Mouse (Mus musculus): ENCODE measurements around the gene Vmn1r21.
"Not testable (repeated sequence)": the region's sequence is repeated elsewhere in the genome, so short reads cannot be mapped to it uniquely, and the experiment has no call there.

The Vmn1r21 gene

GRCm38 (mm10) chr6:57850286-57850685 lies at the start of gene Vmn1r21:
Vmn1r21 (minus strand) TSS chr6:57850343.
- in situ Hi-C loops (cut with MboI, MseI), result no loop called here

- in situ Hi-C loops (cut with MboI, MseI), result no loop called here
Measured at GRCm38 (mm10) chr6:57859043-57860042, 9.2 kb upstream of the Vmn1r21 start.

DNA sequence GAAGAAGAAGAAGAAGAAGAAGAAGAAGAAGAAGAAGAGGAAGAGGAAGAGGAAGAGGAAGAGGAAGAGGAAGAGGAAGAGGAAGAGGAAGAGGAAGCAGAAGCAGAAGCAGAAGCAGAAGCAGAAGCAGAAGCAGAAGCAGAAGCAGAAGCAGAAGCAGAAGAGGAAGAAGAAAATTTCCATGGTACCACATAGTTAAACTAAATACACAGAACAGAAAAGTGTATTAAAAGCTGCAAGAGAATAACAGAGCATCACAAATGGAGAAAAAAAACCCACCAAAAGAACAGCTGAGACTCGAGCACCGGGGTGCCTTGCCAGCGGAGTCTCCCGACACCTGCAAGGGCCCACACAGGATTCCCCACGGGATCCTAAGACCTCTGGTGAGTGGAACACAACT lies 1.0 kb upstream of the Vmn1r21 start:
- in situ Hi-C loops (cut with MboI, MseI), result not testable (repeated sequence)

GRCm38 (mm10) chr6:57839693-57840408 lies 10.3 kb downstream of the Vmn1r21 start:
- in situ Hi-C loops (cut with MboI, MseI), result no loop called here

DNA sequence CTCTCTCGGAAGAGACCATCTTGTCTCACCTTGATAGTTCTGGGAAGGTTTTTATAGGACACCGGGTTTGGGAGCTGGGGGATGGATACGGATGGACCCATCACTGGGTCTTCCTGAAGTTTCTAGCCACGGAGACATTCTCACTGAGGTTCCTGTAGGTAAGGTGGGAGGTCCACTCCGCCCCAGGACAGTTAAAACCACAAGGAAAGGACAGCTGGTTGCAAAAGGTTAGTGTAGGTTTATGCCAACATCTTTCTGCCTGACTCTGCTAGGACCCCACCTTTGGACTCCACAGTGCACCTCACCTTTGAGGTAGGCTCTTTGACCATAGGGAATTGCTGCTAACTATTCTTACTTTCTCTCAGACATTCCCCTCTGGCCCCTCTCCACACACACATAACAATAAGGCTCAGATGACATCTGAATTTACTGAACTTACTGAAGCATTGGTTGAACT lies 24.9 kb downstream of the Vmn1r21 start:
- in situ Hi-C loops (cut with MboI, MseI), result loop anchor here in 1 of 2 experiments (10.0 kb wide), 2 partner anchors 130 to 900 kb away; partner anchors contain the start of genes Nt5c3, Pyurf and Vmn1r4

DNA sequence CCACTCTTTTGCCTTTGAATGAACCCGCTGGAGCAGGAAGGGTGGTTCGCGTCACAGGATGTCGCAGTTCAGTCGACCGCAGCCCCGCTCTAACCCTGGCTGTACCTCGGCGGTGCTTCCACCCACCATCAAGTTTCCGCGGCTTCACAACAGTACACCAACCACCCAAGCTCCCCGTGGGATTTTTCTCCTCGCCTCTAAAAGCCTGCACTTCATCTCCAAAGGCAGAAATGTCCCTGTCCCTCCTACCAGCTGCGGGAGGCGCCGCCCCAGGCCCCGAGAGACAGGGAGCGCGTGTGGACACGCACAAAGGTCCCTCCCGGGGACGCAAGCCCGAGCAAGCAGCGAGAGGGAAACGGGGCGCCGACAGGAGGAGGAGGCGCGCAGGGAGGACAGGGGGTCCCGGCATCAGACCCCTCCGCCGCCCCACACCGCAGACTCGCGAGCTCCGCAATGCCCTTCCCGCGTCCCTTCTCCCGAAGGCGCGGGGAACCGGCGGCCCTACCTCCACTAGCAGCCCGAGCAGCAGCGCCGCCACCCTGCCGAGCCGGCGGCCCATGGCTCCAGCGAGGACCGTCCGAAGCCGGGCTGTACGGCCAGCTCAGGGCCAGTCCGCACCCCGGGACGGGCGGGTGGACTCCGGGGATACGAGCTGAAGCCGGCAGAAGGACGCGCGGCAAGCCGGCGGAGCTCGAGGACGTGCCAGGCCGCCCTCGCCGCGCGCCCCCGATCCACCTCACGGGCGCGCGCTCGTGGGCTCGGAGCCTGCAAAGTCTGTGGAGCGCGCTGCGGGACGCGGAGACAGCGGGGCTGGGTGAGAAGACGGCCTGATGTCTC lies 25.5 kb downstream of the Vmn1r21 start, which contains the start of gene Vopp1:
Gene Vopp1, minus strand, starts transcription at position 738 of the 837 bp plus-strand sequence.
- in situ Hi-C loops (cut with MboI, MseI), result loop anchor here in 1 of 2 experiments (10.0 kb wide), 2 partner anchors 130 to 900 kb away; partner anchors contain the start of genes Nt5c3, Pyurf and Vmn1r4

DNA sequence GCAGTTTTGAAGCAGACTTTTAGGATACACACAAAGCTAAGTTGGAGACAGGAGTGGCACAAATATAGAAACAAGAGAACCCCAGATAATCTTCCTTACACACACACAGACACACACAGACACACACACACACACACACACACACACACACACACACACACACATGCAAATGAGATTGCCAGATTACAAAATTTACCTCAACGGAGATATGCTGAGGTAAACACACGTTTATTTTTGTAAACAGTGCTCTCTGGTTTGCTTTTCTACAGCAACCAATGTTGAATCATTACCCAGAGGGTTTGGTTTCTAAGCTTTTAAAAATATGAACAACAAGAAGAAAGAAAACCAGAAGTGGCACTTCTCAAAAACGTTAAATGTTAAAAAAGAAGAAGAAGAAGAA lies 26.7 kb downstream of the Vmn1r21 start:
- in situ Hi-C loops (cut with MboI, MseI), result loop anchor here in 1 of 2 experiments (10.0 kb wide), 2 partner anchors 129 to 899 kb away; partner anchors contain the start of genes Nt5c3, Pyurf and Vmn1r4

DNA sequence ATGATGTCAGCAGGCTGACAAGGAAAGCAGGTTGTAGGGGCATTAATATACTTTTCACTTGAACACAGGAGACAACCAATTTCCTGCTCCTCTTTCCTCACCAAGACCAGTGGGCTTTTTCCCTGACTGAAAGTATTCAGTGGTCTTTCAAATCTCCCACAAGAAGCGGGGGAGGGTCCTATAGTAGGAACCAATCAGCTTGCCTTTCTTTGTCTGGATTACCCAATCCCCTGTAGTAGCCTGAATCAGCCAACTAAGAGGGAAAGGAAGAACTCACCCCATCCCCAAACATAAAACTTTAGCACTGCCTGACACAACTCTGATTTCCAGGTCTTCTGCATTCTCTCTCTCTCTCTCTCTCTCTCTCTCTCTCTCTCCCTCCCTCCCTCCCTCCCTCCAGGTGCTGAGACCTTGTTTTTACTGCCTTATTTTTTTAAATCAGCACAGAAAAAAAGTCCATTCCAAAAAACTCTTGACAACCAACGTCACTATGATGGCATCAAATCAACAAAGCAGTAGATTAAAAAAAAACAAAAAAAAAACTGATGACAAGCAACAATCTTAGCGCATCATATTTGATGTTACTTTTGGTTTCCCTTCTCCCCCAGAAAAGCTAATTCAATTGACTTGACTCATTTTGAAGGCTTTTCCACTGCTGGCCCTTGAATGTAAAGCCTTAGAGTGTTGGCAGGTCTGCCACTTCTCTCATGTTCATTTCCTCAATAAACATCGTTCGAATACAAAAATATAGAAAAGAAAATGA lies 27.3 kb downstream of the Vmn1r21 start:
- in situ Hi-C loops (cut with MboI, MseI), result loop anchor here in 1 of 2 experiments (10.0 kb wide), 2 partner anchors 128 to 898 kb away; partner anchors contain the start of genes Nt5c3, Pyurf and Vmn1r4

DNA sequence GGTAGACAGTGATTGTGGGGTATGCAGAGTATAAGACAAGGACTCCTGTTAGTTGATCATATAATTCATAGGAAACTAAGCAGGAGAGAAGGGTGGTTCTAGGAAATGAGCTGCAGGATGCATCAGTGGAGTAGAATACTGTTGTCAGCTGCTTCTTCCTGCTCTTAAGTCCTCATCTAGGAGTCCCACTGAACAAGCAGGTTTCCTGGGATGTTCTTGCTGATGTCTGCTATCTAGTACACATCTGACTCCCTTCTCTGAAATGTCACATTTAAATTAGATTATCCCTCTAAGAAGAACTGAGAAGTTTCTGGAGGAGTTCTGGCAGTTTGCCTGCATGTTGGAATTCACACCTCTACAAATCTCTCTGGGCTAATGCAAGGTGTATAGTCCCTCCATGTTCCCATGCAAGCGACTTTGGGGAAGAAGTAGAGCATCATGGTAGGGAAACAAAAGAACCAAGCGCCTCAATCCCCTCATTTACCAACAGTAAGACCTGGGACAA lies 35.7 kb downstream of the Vmn1r21 start:
- in situ Hi-C loops (cut with MboI, MseI), result no loop called here

- in situ Hi-C loops (cut with MboI, MseI), result no loop called here
Measured at GRCm38 (mm10) chr6:57811748-57812730, 38.1 kb downstream of the Vmn1r21 start.

- in situ Hi-C loops (cut with MboI, MseI), result no loop called here
Measured at GRCm38 (mm10) chr6:57805218-57806069, 44.7 kb downstream of the Vmn1r21 start.

- in situ Hi-C loops (cut with MboI, MseI), result no loop called here
Measured at GRCm38 (mm10) chr6:57803130-57803529, 47.0 kb downstream of the Vmn1r21 start.

GRCm38 (mm10) chr6:57798986-57799385 lies 51.2 kb downstream of the Vmn1r21 start:
- in situ Hi-C loops (cut with MboI, MseI), result loop anchor here in 1 of 2 experiments (10.0 kb wide), 1 partner anchor 1514 kb away; no protein-coding TSS in a partner anchor

DNA sequence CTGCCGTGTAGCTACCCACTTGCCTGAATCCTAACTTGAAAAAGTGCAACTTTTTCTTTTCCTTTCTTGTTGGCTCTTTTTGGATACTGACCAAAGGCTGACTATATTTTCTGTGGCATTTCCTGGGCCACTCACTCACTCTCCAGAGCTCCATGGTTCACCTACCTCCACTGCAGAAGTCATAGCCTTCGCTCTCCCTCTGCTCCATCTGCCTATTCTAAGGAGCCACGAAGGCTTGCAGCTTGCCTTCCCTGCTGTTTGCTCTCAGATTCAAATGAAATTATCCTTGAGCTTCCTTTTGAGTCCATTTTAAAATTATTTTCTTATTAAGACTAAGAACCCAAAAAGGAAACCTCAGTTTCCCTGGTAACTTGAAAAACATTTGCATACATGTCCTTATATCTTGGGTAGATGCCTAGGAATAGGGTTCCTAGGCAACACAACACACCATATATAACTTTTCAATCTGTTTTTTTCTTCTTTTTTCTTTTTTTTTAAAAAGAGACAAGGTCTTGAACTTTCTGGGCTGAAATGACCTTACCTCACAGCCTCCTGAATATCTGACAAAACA lies 53.2 kb downstream of the Vmn1r21 start:
- in situ Hi-C loops (cut with MboI, MseI), result loop anchor here in 1 of 2 experiments (10.0 kb wide), 1 partner anchor 1512 kb away; no protein-coding TSS in a partner anchor

DNA sequence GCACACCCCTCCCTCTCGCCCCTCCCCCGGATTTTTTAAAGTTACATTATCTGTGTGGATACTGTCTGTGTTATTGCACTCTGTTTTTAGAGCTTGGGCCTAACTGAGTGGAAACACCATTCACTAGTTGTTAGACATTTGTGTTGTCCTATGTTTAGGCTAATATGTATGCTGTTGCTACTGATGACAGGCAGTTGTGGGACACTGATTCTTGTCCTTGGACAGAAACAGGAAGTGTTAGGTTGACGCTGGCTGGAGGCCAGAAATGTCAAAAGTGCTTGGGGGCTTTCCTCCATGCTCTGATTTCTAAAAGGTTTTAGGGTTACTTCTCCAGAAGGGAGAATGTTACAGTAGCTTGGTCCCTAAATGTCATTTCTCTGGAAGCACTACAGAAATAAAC lies 54.3 kb downstream of the Vmn1r21 start:
- in situ Hi-C loops (cut with MboI, MseI), result loop anchor here in 1 of 2 experiments (10.0 kb wide), 1 partner anchor 1511 kb away; no protein-coding TSS in a partner anchor

All from T-helper 17 cell (primary cell).